Mouse (Mus musculus): ENCODE measurements around the gene Gm7030. TPM values are rescaled to one million over a fixed set of nuclear protein-coding genes. Genes with fewer than 3 reads are reported as not detected.
"Not testable (repeated sequence)": the region's sequence is repeated elsewhere in the genome, so short reads cannot be mapped to it uniquely, and the experiment has no call there.

Gene Gm7030
- not detected for total RNA-seq (2021)
- long read RNA-seq, experiment 1, result 0 reads
- long read RNA-seq, experiment 2, result 0 reads

- H3K27ac ChIP-seq; H3K4me3 ChIP-seq; DNase-seq (ENCODE audit: low spot score in 2 of 2): not testable (repeated sequence)
These were observed at the start of gene Gm7030 for GRCm38 (mm10) chr17:36128968-36129817. Gm7030 (minus strand) TSS chr17:36129425.

DNA sequence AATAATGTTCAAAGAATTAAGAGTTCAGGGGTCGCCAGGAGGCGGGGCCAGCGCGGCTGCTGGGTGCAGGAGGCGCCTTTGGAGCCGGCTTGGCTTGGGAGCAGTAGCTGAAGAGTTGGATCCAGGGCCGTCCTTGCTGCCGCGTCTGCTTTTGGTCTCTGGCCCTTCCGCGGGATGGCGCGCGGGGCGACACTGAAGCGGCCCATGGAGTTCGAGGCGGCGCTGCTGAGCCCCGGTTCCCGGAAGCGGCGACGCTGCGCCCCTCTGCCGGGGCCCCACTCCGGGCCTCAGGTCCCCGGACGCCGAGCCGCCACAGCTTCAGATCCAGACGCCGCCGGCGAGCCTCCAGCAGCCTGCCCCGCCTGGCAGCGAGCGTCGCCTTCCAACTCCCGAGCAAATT, 49.7 kb upstream of the Gm7030 start:
- H3K4me3 ChIP-seq; DNase-seq (ENCODE audit: low spot score in 2 of 2); H3K27ac ChIP-seq: not testable (repeated sequence)

DNA sequence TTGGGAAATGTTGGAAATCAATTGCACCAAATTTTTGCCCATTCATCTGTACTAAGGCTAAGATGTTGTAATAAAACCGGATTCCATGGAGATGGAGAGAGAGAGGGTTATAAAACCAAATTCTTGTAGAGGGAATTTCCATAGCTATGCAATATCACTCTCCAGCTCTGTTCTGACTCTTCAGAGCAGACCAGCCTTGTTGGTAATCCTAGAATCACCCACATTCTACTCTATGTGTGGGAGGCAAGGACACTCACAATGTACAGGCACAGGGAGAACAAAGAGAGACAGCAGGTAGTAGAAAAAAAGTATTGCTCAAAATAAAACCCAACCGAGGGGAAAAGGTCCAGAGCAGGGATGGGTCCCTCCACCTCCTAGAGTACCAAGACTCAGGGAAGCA, 46.9 kb upstream of the Gm7030 start:
- H3K4me3 ChIP-seq; H3K27ac ChIP-seq; DNase-seq (ENCODE audit: low spot score in 2 of 2): not testable (repeated sequence)

DNA sequence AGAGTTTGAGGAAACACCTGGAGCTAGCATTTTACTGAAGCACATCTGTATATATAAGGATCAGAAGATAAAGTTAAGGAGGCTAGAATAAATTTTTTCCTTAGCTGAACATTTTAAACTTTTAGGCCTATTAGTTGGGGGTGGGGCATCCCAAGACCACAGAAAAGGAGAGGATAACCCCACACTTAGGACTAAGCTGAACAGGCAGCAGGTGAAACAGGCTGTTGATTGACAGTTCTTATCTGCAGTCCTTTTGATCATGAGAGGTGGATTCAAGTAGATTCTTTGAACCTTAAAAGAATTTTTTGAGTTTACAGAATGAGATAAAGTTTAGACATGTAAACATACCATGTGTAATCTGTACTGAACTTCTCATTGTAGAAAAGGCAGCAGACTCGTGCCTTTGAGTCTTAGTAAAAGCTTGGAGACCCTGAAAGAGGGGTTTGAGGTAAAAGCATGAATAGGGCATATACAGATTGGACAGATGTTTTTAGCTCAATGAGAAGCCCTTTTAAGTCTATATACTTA, 41.1 kb upstream of the Gm7030 start:
- DNase-seq (ENCODE audit: low spot score in 2 of 2), result no peak
- no peak for TF ChIP-seq CTCF (conservative IDR thresholded peaks at IDR 0.05)
- no peak overlapping the region for H3K4me3 ChIP-seq

GRCm38 (mm10) chr17:36169753-36170152, 40.5 kb upstream of the Gm7030 start:
- no peak for TF ChIP-seq CTCF (conservative IDR thresholded peaks at IDR 0.05)
- Histone ChIP-seq H3K4me3 (no peak overlapping the region), H3K27ac (no peak overlapping the region)
- DNase-seq (ENCODE audit: low spot score in 2 of 2), result no peak

More for the DNA sequence above, 41.1 kb upstream of the Gm7030 start:
- no peak overlapping the region for H3K27ac ChIP-seq

DNA sequence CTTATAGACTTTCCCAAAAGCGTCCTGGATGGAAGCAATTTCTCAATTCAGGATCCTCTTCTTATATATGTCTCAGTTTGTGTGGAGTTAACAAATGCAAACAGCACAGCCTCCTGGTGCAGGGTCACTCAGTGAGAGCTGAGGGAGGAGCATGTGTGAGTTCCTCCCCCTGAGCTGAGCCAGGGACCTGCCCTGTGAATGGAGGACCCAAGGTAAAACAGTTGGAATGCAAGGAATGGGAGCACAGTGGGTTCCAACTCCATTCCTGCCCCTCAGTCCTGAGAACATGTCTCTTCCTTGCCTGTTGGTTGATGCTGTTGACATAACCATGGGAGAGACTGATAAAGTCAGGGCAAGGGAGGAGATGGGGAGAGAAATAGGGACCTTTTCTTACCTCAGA, 39.9 kb upstream of the Gm7030 start:
- H3K4me3 ChIP-seq; DNase-seq (ENCODE audit: low spot score in 2 of 2); H3K27ac ChIP-seq: not testable (repeated sequence)

GRCm38 (mm10) chr17:36168039-36168652, 38.9 kb upstream of the Gm7030 start, which contains the start of gene Gm8909:
Gm8909 (minus strand) TSS chr17:36168537.
- H3K4me3 ChIP-seq, result no peak within 1 kb of the TSS; the same call in 1 of the 2 replicates
- no peak for DNase-seq (ENCODE audit: low spot score in 2 of 2)

DNA sequence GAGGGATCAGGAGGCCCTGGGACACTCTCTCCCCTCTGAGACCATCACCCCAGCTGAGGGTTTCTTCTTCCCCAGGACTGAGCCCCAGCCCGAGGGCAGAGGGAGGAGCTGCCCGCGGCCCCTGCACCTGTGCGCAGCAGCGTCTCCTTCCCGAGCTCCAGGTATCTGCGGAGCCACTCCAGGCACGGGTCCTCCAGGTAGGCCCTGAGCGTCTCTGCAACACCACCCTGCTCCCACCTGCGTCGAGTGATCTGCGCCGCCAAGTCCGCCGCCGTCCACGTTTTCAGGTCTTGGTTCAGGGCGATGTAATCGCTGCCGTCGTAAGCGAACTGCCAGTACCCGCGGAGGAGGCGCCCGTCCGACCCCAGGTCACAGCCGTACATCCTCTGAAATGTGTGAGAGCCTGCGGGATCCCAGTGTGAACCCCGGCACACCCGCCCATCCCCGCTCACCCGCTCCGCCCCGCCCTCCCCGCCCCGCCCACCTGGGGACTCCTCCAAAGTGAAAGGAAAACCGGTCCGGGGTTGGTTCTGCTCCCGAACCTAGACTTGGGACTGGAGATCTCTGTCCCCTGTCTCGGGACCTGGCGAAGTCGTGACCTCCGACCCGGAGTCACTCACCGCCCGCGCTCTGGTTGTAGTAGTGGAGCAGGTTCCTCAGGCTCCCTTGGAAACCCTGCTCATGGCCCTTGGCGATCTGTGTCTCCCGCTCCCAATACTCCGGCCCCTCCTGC, 38.2 kb upstream of the Gm7030 start:
- H3K27ac ChIP-seq, result no peak overlapping the region
- H3K4me3 ChIP-seq, result no peak overlapping the region; the same call in 1 of the 2 replicates
- TF ChIP-seq CTCF (conservative IDR thresholded peaks at IDR 0.05), result no peak
- DNase-seq (ENCODE audit: low spot score in 2 of 2), result no peak

More at GRCm38 (mm10) chr17:36168039-36168652, 38.9 kb upstream of the Gm7030 start, which contains the start of gene Gm8909:
- TF ChIP-seq CTCF (conservative IDR thresholded peaks at IDR 0.05), result no peak
- H3K27ac ChIP-seq, result no peak within 1 kb of the TSS

- H3K27ac ChIP-seq; DNase-seq (ENCODE audit: low spot score in 2 of 2); H3K4me3 ChIP-seq: not testable (repeated sequence)
These were observed 37.7 kb upstream of the Gm7030 start for GRCm38 (mm10) chr17:36166901-36167300.

DNA sequence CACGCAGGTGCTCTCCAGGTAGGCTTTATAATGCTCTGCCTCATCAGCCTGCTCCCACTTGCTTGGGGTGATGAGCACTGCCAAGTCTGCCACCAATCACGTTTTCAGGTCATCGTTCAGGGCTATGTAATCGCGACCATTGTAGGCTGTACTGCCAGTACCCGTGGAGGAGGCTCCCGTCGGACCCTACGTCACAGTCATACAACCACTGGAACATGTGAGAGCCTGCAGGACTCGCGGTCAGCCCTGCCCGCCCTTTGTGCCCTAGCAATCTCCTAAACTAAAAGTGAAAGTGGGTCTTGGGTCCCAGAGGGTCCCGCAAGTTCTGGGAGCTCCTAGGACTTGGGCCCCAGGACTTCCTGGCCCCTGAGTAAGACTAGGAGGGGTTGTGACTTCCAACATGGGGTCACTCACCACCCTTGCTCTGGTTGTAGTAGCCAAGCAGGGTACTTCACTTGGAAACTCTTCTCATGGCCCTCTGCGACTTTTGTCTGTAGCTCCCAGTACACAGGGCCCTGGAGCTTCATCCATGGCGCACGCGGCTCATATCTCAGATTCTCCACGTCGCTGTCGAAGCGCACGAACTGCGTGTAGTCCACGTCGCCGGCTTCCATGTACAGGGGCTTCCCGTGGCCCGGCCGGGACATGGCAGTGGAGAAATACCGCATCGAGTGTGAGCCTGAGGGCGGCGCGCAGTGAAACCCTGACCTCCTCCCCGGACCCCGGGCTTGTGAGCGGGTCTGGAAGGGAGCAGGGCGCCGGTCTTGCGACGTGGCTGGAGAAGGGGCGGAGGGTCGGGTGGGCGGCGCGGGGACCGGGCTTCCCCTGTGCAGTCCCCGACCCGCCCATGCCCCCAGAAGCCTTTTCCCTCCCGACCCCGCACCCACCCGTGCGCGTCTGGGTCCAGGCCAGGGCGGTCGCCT, 32.2 kb upstream of the Gm7030 start:
- TF ChIP-seq CTCF (conservative IDR thresholded peaks at IDR 0.05), result no peak
- no peak overlapping the region for H3K27ac ChIP-seq
- no peak overlapping the region for H3K4me3 ChIP-seq
- DNase-seq (ENCODE audit: low spot score in 2 of 2), result no peak

DNA sequence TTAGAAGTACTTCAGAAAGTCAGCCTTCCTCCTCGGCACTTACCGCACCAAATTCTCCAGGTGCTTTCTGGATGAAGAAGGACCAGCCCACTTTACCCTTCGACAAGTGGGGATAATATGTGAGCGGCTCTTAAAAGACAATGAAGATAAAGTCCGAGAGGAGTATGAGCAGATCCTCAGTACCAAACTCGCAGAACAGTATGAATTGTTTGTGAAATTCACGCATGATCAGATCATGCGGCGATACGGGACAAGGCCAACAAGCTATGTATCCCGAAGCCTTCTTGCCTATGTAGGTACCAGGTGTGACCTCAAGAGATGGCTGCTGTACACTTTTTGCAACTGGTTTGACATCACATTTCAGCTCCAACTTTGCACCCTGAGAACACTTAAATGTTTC, 29.0 kb upstream of the Gm7030 start:
- H3K4me3 ChIP-seq; H3K27ac ChIP-seq; DNase-seq (ENCODE audit: low spot score in 2 of 2): not testable (repeated sequence)

GRCm38 (mm10) chr17:36157782-36158181, 28.6 kb upstream of the Gm7030 start:
- H3K27ac ChIP-seq; DNase-seq (ENCODE audit: low spot score in 2 of 2); H3K4me3 ChIP-seq: not testable (repeated sequence)
